Mouse (Mus musculus): Measurements from ENCODE around the gene Fmr1nb.
"Not testable (repeated sequence)": the region's sequence is repeated elsewhere in the genome, so short reads cannot be mapped to it uniquely, and the experiment has no call there.

Fmr1nb gene

GRCm38 (mm10) chrX:68761606-68762005, at the start of gene Fmr1nb:
Gene Fmr1nb (plus strand): TSS chrX:68761839.
- no peak for DNase-seq

DNA sequence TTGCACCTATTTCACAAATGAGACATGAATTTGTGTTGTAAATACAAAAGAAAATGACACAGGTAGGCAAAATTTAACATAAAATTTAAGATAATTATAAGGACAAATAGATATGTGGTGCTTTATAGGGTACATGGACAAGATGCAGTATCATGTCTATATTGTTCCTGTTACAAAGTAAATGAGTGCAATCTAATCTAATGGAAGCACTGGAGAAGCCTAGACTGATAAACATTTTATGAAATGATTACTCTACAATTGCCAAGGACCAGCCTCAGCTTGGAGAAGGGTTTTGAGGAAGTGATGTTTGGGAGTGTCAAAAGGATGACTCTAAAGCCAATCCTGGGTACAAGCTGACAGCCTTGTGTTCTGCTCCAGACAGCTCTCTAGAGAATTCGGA, 24.7 kb upstream of the Fmr1nb start:
- no peak for DNase-seq

DNA sequence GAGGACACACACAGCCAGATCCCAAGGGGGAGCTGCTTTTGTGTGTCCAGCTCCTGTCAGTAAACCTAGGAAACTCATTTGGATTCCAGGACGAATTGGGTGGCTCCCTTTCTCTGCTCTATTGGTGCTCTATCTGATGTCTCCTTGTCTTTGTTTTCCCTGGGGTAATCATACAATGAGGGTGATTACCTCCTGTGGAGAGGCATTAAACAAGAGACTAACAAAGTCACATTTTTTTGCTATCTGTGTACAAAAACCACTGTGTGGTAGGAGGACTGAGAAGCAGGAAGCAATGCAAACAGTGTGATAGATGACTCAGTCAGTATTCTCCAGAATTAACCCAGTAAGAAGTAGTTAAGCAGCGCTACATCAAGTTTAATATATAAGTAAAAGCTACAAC, 21.6 kb upstream of the Fmr1nb start:
- no peak for DNase-seq

DNA sequence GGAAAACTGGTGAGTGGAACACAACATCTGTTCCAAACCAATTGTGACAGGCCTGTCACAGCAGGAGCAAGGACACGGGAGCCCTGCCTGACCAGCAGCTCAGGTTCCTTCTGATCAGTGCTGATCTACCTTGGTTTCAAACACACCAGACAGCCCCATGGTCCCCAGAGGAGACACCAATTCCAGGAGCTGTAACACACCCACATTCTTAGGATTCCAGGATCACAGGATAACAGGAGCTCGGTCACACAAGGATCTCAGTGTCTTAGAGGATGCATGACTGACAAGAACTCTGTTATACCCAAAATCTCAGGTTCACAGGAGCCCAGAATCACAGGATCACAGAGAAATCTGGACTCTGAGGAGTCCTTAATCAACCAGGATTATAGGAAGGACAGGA, 58.8 kb downstream of the Fmr1nb start:
- DNase-seq: not testable (repeated sequence)

DNA sequence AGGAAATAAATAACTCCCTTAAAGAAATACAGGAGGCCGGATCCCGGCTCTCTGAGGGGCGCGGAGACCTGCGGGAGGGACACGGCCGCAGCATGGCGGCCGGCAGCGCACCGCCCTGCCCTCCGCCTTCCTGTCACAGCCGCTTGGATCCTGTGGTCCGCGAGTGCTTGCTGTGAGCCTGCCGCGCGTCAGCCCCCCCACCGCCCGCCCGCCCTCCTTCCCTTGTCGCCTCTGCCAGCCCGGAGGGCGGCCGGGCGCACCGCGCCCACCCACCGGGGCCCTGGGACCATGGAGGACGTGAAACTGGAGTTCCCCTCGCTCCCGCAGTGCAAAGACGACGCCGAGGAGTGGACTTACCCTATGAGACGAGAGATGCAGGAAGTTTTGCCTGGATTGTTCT, 59.4 kb downstream of the Fmr1nb start, which contains the start of gene Gm14698:
Gene Gm14698, plus strand, starts transcription at position 35 of the 400 bp plus-strand sequence.
- DNase-seq: peak; percentile 1

- DNase-seq: peak; percentile 3
Observed at GRCm38 (mm10) chrX:68839548-68840444, 78.2 kb downstream of the Fmr1nb start.

Data from right cerebral cortex, adult 18-20 months (tissue).